Mouse (Mus musculus): ENCODE results near the gene Csnk1g2. TPM values are rescaled to one million over a fixed set of nuclear protein-coding genes. Genes with fewer than 3 reads are reported as not detected.

Gene Csnk1g2
- polyA plus RNA-seq, 1 experiment from 2014 or later = 192 TPM

DNA sequence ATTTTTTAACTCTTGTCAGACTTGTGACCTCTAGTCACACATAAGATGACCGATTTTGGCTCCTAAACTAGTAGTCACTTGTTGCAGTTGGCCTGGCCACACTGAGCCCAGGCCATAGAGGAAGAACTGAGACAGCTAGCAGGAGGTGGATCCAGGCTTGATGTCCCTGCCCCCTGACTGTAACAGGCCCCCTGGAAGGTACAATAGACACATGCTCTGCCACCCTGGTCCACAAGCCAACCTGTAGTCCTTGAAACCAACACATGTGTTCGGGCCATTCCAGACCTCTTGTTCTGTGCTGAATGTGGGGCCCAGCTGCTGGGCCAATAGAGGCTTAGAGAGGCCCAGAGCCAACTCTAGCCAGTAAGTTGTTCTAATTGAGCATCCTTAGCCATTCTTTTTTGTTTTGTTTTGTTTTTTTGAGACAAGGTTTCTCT lies 57.6 kb downstream of the Csnk1g2 start:
- H3K27ac ChIP-seq = no peak overlapping the region
- peaks cover 21% of the 10 kb centered on the region; the same call in 1 of the 2 replicates for H3K36me3 ChIP-seq
- no peaks in the 10 kb centered on the region for H3K9me3 ChIP-seq
- no peak overlapping the region for H3K9ac ChIP-seq
- no peak for ATAC-seq (ENCODE audit: low FRiP score, low read depth)
- H3K4me2 ChIP-seq (replicated peaks) = no peak overlapping the region
- WGBS = 78% methylated on average over 2 of the region's 2 CpGs
- H3K27me3 ChIP-seq (replicated peaks) = no peaks in the 10 kb centered on the region
- no peak overlapping the region for H3K4me3 ChIP-seq
- H3K4me1 ChIP-seq = peaks cover 29% of the 10 kb centered on the region

DNA sequence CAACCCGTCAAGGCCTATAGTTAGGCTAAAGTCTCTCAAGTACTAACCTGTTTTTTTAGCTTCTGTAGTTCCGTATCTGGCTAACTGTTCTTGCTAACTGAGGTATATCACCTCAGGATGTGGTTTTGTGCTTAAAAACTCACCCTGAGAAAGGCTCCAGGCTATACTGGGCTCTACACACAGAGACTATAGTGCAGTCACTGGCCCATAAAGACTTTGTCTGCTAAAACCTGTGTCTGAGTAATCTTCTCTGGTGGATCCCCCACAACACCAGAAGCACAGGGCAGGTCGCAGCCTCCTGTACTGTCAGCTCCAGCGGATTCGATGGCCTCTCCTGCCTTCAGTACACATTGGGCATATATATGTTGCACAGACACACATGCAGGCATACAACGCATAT lies 59.4 kb downstream of the Csnk1g2 start:
- Histone ChIP-seq H3K9ac (no peak overlapping the region), H3K4me3 (no peak overlapping the region), H3K36me3 (peaks cover 38% of the 10 kb centered on the region), H3K27ac (no peak overlapping the region), H3K4me1 (peaks cover 26% of the 10 kb centered on the region), H3K4me2 (replicated peaks) (no peak overlapping the region), H3K27me3 (replicated peaks) (no peaks in the 10 kb centered on the region), H3K9me3 (no peaks in the 10 kb centered on the region)
- 93% methylated on average over 6 of the region's 6 CpGs for WGBS
- ATAC-seq (ENCODE audit: low FRiP score, low read depth) = no peak

DNA sequence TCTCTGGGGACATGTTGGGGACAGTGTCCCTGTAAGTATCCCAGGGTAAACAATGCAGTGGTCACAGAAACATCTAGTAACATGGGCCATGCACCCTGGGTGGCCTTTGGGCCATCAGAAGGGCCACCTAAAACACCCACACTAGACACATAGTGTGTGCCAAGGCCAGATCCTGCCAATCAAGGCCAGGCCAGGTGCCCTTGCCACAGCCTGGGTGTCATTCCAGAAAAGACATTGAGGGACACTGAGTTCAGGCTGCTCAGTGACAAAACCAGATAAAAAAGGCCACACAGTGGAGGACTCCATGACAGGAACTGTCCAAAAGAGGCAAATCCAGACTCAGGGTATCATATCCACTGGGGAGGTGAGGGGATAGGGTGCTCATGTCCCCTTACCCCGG lies 61.0 kb downstream of the Csnk1g2 start:
- Histone ChIP-seq H3K4me1 (peaks cover 9% of the 10 kb centered on the region; the same call in 1 of the 2 replicates), H3K9me3 (no peaks in the 10 kb centered on the region), H3K9ac (no peak overlapping the region), H3K4me2 (replicated peaks) (no peak overlapping the region), H3K36me3 (peaks cover 47% of the 10 kb centered on the region), H3K4me3 (no peak overlapping the region), H3K27ac (no peak overlapping the region), H3K27me3 (replicated peaks) (no peaks in the 10 kb centered on the region)
- ATAC-seq (ENCODE audit: low FRiP score, low read depth) = no peak
- WGBS = 95% methylated on average over 1 of the region's 1 CpGs

DNA sequence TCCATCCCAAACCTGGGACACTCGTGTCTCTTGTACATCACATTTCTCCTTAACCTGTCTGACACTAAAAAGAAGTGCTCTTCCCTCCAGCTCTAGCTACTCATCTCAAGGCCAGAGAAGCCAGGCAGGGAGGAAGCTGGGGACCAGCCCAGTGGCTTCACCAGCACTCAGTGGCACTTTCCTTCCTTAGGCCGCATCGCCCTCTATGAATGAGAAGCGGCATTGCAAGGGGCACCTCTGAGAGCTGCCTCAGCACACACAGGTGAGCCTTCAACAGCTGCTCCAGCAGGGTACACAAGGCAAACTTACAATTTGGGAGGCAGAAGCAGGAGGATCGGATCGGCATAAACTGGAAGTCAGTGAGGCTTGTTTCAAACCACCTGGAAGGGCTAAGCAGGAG lies 61.6 kb downstream of the Csnk1g2 start:
- 57% methylated on average over 6 of the region's 6 CpGs for WGBS
- Histone ChIP-seq H3K36me3 (peaks cover 51% of the 10 kb centered on the region), H3K27ac (no peak overlapping the region), H3K9me3 (no peaks in the 10 kb centered on the region), H3K4me2 (replicated peaks) (no peak overlapping the region), H3K9ac (no peak overlapping the region), H3K4me1 (peaks cover 4% of the 10 kb centered on the region; the same call in 1 of the 2 replicates), H3K4me3 (no peak overlapping the region), H3K27me3 (replicated peaks) (no peaks in the 10 kb centered on the region)
- no peak for ATAC-seq (ENCODE audit: low FRiP score, low read depth)

DNA sequence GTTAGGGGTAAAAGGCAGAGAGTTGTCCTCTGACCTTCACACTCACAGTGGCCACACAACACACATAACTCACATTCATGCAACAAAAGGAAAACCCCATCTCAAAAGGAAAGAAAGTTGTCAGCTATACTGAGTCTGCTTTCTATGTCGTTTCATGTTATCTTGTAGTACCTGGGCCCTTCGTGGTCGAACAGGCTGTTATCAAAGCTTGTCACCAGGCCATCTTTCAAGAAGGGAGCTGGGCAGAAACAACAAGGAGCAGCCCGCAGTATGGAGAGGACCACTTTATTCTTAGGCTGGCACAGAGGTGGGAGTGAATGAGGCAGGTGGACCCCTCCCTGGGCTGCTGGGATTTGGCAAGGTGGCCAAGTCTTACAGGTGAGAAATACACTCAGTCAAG lies 62.3 kb downstream of the Csnk1g2 start:
- H3K4me1 ChIP-seq = no peaks in the 10 kb centered on the region
- no peak overlapping the region for H3K27ac ChIP-seq
- H3K36me3 ChIP-seq = peaks cover 59% of the 10 kb centered on the region
- H3K4me3 ChIP-seq = no peak overlapping the region
- H3K27me3 ChIP-seq (replicated peaks) = no peaks in the 10 kb centered on the region
- H3K9me3 ChIP-seq = no peaks in the 10 kb centered on the region
- no peak for ATAC-seq (ENCODE audit: low FRiP score, low read depth)
- 93% methylated on average over 4 of the region's 4 CpGs for WGBS
- H3K4me2 ChIP-seq (replicated peaks) = no peak overlapping the region
- no peak overlapping the region for H3K9ac ChIP-seq

DNA sequence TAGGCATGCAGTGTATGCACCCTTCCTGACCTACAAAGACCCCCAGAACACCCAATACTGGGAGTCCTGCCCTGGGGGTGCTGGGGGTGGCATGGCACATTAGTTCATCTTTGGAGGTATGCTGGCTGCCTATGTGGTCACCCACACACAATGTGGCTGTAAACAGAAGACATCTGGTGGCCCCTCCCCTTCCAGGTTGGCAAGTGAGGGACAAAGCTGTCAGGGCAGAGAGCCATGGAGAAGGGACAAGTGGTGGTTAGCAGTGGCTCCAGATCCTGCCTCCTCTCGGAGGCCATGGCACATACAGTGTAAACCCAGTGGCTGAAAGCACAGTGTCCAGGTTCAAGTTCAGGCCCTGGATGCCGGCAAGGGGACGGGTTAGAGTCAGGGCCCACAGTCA lies 64.0 kb downstream of the Csnk1g2 start:
- no peaks in the 10 kb centered on the region for H3K4me1 ChIP-seq
- no peak overlapping the region for H3K9ac ChIP-seq
- no peak overlapping the region for H3K4me3 ChIP-seq
- no peaks in the 10 kb centered on the region for H3K27me3 ChIP-seq (replicated peaks)
- whole genome bisulfite sequencing = 92% methylated on average over 3 of the region's 3 CpGs
- peaks cover 71% of the 10 kb centered on the region for H3K36me3 ChIP-seq
- no peak overlapping the region for H3K27ac ChIP-seq
- no peak for ATAC-seq (ENCODE audit: low FRiP score, low read depth)
- no peak overlapping the region for H3K4me2 ChIP-seq (replicated peaks)
- H3K9me3 ChIP-seq = no peaks in the 10 kb centered on the region

DNA sequence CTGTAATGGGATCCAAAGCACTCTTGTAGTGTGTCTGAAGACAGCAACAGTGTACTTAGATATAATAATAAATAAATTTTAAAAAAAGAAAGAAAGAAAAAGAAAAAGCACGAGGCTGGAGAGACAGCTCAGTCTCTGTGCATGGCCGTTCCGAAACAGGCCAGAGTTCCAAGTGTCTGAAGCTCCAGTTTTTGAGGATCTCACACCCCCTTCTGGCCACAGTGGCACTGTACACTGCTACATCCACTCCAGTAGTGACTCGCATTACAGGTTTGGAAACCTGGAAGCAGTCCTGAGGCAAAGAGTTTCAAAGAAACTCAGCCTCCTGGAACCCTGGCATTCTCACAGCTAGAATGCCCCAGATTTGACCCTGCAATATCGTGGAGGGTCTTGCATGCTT lies 65.2 kb downstream of the Csnk1g2 start:
- H3K36me3 ChIP-seq = peaks cover 70% of the 10 kb centered on the region
- 52% methylated on average over 5 of the region's 5 CpGs for WGBS
- H3K4me2 ChIP-seq (replicated peaks) = no peak overlapping the region

More for the DNA sequence above, 65.2 kb downstream of the Csnk1g2 start:
- Histone ChIP-seq H3K9ac (no peak overlapping the region), H3K9me3 (no peaks in the 10 kb centered on the region), H3K27ac (no peak overlapping the region), H3K4me3 (no peak overlapping the region), H3K4me1 (no peaks in the 10 kb centered on the region), H3K27me3 (replicated peaks) (no peaks in the 10 kb centered on the region)
- ATAC-seq (ENCODE audit: low FRiP score, low read depth) = no peak

Small RNA genes within 50 kb of the gene (microRNA-seq; reads per million reads assigned to microRNA genes)
- not detected for gene Mir6912

Other genes starting within 250 kb of the Csnk1g2 start
- 23.6 and 26.5 TPM in 2 replicates for gene Mex3d, start 235.2 kb upstream of the Csnk1g2 start, polyA plus RNA-seq (2016; fragmentation: Nextera tagmentation; extraction: Ambion mirVana)
- gene Mbd3, start 223.3 kb upstream of the Csnk1g2 start, polyA plus RNA-seq (2016; fragmentation: Nextera tagmentation; extraction: Ambion mirVana) = 304 and 314 TPM in 2 replicates
- gene Uqcr11, start 216.0 kb upstream of the Csnk1g2 start, polyA plus RNA-seq (2016; fragmentation: Nextera tagmentation; extraction: Ambion mirVana) = 436 and 478 TPM in 2 replicates
- 156 and 166 TPM in 2 replicates for gene Tcf3, start 189.2 kb upstream of the Csnk1g2 start, polyA plus RNA-seq (2016; fragmentation: Nextera tagmentation; extraction: Ambion mirVana)
- gene Onecut3, start 128.0 kb upstream of the Csnk1g2 start, polyA plus RNA-seq (2016; fragmentation: Nextera tagmentation; extraction: Ambion mirVana) = 1.0 and 1.2 TPM in 2 replicates
- 1.0 TPM in 2 replicates for gene Atp8b3, start 83.7 kb upstream of the Csnk1g2 start, polyA plus RNA-seq (2016; fragmentation: Nextera tagmentation; extraction: Ambion mirVana)
- gene Rexo1, start 61.3 kb upstream of the Csnk1g2 start, polyA plus RNA-seq (2016; fragmentation: Nextera tagmentation; extraction: Ambion mirVana) = 35.6 and 35.9 TPM in 2 replicates
- 7.3 and 7.5 TPM in 2 replicates for gene Klf16, start 45.5 kb upstream of the Csnk1g2 start, polyA plus RNA-seq (2016; fragmentation: Nextera tagmentation; extraction: Ambion mirVana)
- 126 and 127 TPM in 2 replicates for gene Abhd17a, start 32.5 kb upstream of the Csnk1g2 start, polyA plus RNA-seq (2016; fragmentation: Nextera tagmentation; extraction: Ambion mirVana)
- gene Scamp4, start 20.0 kb upstream of the Csnk1g2 start, polyA plus RNA-seq (2016; fragmentation: Nextera tagmentation; extraction: Ambion mirVana) = 60.8 and 63.9 TPM in 2 replicates
- 5.4 and 6.7 TPM in 2 replicates for gene Adat3, start 20.0 kb upstream of the Csnk1g2 start, polyA plus RNA-seq (2016; fragmentation: Nextera tagmentation; extraction: Ambion mirVana)
- 3.6 and 6.0 TPM in 2 replicates for gene Gm49322, start 16.8 kb upstream of the Csnk1g2 start, polyA plus RNA-seq (2016; fragmentation: Nextera tagmentation; extraction: Ambion mirVana)
- gene Btbd2, start 34.2 kb downstream of the Csnk1g2 start, polyA plus RNA-seq (2016; fragmentation: Nextera tagmentation; extraction: Ambion mirVana) = 92.8 and 100 TPM in 2 replicates
- gene Mknk2, start 55.3 kb downstream of the Csnk1g2 start, polyA plus RNA-seq (2016; fragmentation: Nextera tagmentation; extraction: Ambion mirVana) = 86.5 and 88.5 TPM in 2 replicates
- gene Mob3a, start 79.1 kb downstream of the Csnk1g2 start, polyA plus RNA-seq (2016; fragmentation: Nextera tagmentation; extraction: Ambion mirVana) = 59.4 and 61.5 TPM in 2 replicates
- 28.6 and 29.3 TPM in 2 replicates for gene Izumo4, start 79.3 kb downstream of the Csnk1g2 start, polyA plus RNA-seq (2016; fragmentation: Nextera tagmentation; extraction: Ambion mirVana)
- gene Ap3d1, start 119.4 kb downstream of the Csnk1g2 start, polyA plus RNA-seq (2016; fragmentation: Nextera tagmentation; extraction: Ambion mirVana) = 93.9 and 95.1 TPM in 2 replicates
- 26.3 and 26.5 TPM in 2 replicates for gene Dot1l, start 132.4 kb downstream of the Csnk1g2 start, polyA plus RNA-seq (2016; fragmentation: Nextera tagmentation; extraction: Ambion mirVana)
- 66.8 and 72.4 TPM in 2 replicates for gene Sf3a2, start 175.4 kb downstream of the Csnk1g2 start, polyA plus RNA-seq (2016; fragmentation: Nextera tagmentation; extraction: Ambion mirVana)
- gene Plekhj1, start 175.8 kb downstream of the Csnk1g2 start, polyA plus RNA-seq (2016; fragmentation: Nextera tagmentation; extraction: Ambion mirVana) = 155 TPM in 2 replicates
- gene Amh, start 182.4 kb downstream of the Csnk1g2 start, polyA plus RNA-seq (2016; fragmentation: Nextera tagmentation; extraction: Ambion mirVana) = not detected in 2 replicates
- gene Jsrp1, start 190.7 kb downstream of the Csnk1g2 start, polyA plus RNA-seq (2016; fragmentation: Nextera tagmentation; extraction: Ambion mirVana) = 1.4 and 1.6 TPM in 2 replicates
- gene Oaz1, start 203.8 kb downstream of the Csnk1g2 start, polyA plus RNA-seq (2016; fragmentation: Nextera tagmentation; extraction: Ambion mirVana) = 1,342 and 1,429 TPM in 2 replicates
- 0.65 and 1.3 TPM in 2 replicates for gene Lingo3, start 221.2 kb downstream of the Csnk1g2 start, polyA plus RNA-seq (2016; fragmentation: Nextera tagmentation; extraction: Ambion mirVana)
- 265 and 274 TPM in 2 replicates for gene Lsm7, start 232.4 kb downstream of the Csnk1g2 start, polyA plus RNA-seq (2016; fragmentation: Nextera tagmentation; extraction: Ambion mirVana)
- gene Sppl2b, start 232.4 kb downstream of the Csnk1g2 start, polyA plus RNA-seq (2016; fragmentation: Nextera tagmentation; extraction: Ambion mirVana) = 51.2 and 51.3 TPM in 2 replicates
- gene Tmprss9, start 249.0 kb downstream of the Csnk1g2 start, polyA plus RNA-seq (2016; fragmentation: Nextera tagmentation; extraction: Ambion mirVana) = 0.06 and 0.10 TPM in 2 replicates